Mouse (Mus musculus) heart, embryonic 14.5 days (tissue): ENCODE results near the gene Rngtt. TPM values are rescaled to one million over a fixed set of nuclear protein-coding genes. Genes with fewer than 3 reads are reported as not detected.
A peak's percentile ranks its signal among the peaks of the same experiment; 100 is the strongest.

Experiments used
- ATAC-seq: fragments of 200-750 bp; cut with Nextera tagmentation; 2 replicates; pipeline ENCODE4 v1.8.0; 2017; ENCODE audit warnings: low read depth, moderate TSS enrichment; ENCODE audit not compliant: insufficient number of reproducible peaks, insufficient read depth, low FRiP score
- H3K27ac ChIP-seq, 2 experiments: fragments of 200-500 bp in 1 of 2; fragments of 300-500 bp in 1 of 2; sonication (generic) in 1 of 2; replicated peaks in 1 of 2; 2 replicates each; pipeline ENCODE4 v1.5.1; 2012 to 2014; ENCODE audit warnings: low read depth in 2 of 2, low read length in 2 of 2, control low read depth in 1 of 2, mild to moderate bottlenecking in 1 of 2, mixed read lengths in 1 of 2; ENCODE audit not compliant: control insufficient read depth in 1 of 2, insufficient read depth in 1 of 2
- H3K27me3 ChIP-seq: fragments of 300-500 bp; sonication (generic); 2 replicates; pipeline ENCODE4 v1.6.1; 2014; ENCODE audit warnings: mild to moderate bottlenecking, low read length, control low read depth; ENCODE audit not compliant: control insufficient read depth, insufficient read depth
- H3K36me3 ChIP-seq: fragments of 300-500 bp; sonication (generic); 2 replicates; pipeline ENCODE4 v1.6.1; 2014; ENCODE audit warnings: mild to moderate bottlenecking, control low read depth, low read length, mixed read lengths; ENCODE audit not compliant: control insufficient read depth, insufficient read depth
- H3K4me1 ChIP-seq, 2 experiments: fragments of 200-500 bp in 1 of 2; fragments of 300-500 bp in 1 of 2; sonication (generic) in 1 of 2; 2 replicates each; pipeline ENCODE4 v1.6.1; 2012 to 2014; ENCODE audit warnings: low read length in 2 of 2, control low read depth in 1 of 2, mixed read lengths in 1 of 2; ENCODE audit not compliant: control insufficient read depth in 2 of 2, insufficient read depth in 2 of 2
- H3K4me2 ChIP-seq: fragments of 300-500 bp; sonication (generic); 2 replicates; pipeline ENCODE4 v1.6.1; 2014; ENCODE audit warnings: mild to moderate bottlenecking, low read length
- H3K4me3 ChIP-seq, 2 experiments: fragments of 200-500 bp in 1 of 2; fragments of 300-500 bp in 1 of 2; sonication (generic) in 1 of 2; 2 replicates each; pipeline ENCODE4 v1.5.1; 2012 to 2014; ENCODE audit warnings: low read length in 2 of 2, mild to moderate bottlenecking in 2 of 2, control low read depth in 1 of 2, low read depth in 1 of 2, moderate library complexity in 1 of 2; ENCODE audit not compliant: control insufficient read depth in 1 of 2, insufficient read depth in 1 of 2
- H3K9ac ChIP-seq: fragments of 300-500 bp; sonication (generic); 2 replicates; pipeline ENCODE4 v1.6.1; 2014; ENCODE audit warnings: mild to moderate bottlenecking, low read length
- H3K9me3 ChIP-seq: fragments of 300-500 bp; sonication (generic); 2 replicates; pipeline ENCODE4 v1.6.1; 2016; ENCODE audit warnings: low read length, control low read depth; ENCODE audit not compliant: control insufficient read depth
- WGBS: fragments of 180-500 bp; shearing (Covaris S2); extraction: QIAGEN DNeasy Blood & Tissue Kit; methylation state at CpG from one replicate; pipeline ENCODE4 v1.1.7; 2014; 5-methylcytosine and 5-hydroxymethylcytosine counted together
- polyA plus RNA-seq: library from polyadenylated mRNA; unstranded; fragments of >200 nt; fragmentation: Nextera tagmentation; extraction: Ambion mirVana; gene quantifications from 2 replicates; pipeline ENCODE4 v1.2.1, GENCODE M21; 2014

Gene Rngtt
- polyA plus RNA-seq, 1 experiment from 2014 or later, result 14.2 TPM

- Histone ChIP-seq H3K4me2 (no peak overlapping the region), H3K4me3 (no peak overlapping the region), H3K36me3 (no peaks in the 10 kb centered on the region), H3K9ac (no peak overlapping the region), H3K4me1 (peaks cover 0 to 2% of the 10 kb centered on the region in 2 experiments; a peak in 1 of 4 replicates), H3K27me3 (no peaks in the 10 kb centered on the region), H3K27ac (no peak overlapping the region), H3K9me3 (no peaks in the 10 kb centered on the region)
- ATAC-seq, result no peak
- 63% methylated on average over 3 of the region's 3 CpGs for WGBS
Measured at GRCm38 (mm10) chr4:33273437-33273836, 36.7 kb upstream of the Rngtt start.

- no peaks in the 10 kb centered on the region for H3K9me3 ChIP-seq
- H3K9ac ChIP-seq, result no peak overlapping the region
- WGBS, result 63% methylated on average over 3 of the region's 3 CpGs
- H3K27ac ChIP-seq, result no peak overlapping the region
- no peaks in the 10 kb centered on the region for H3K27me3 ChIP-seq
- no peak overlapping the region for H3K4me3 ChIP-seq
- ATAC-seq, result no peak
- H3K4me1 ChIP-seq, result no peaks in the 10 kb centered on the region
- H3K4me2 ChIP-seq, result no peak overlapping the region
- no peaks in the 10 kb centered on the region for H3K36me3 ChIP-seq
Measured at GRCm38 (mm10) chr4:33281891-33282685, 28.0 kb upstream of the Rngtt start.

- H3K27ac ChIP-seq, result no peak overlapping the region
- no peak overlapping the region for H3K9ac ChIP-seq
- no peak overlapping the region for H3K4me3 ChIP-seq
- 55% methylated on average over 5 of the region's 5 CpGs for WGBS
- no peaks in the 10 kb centered on the region for H3K4me1 ChIP-seq
- H3K27me3 ChIP-seq, result no peaks in the 10 kb centered on the region
- H3K9me3 ChIP-seq, result no peaks in the 10 kb centered on the region
- ATAC-seq, result no peak
- no peaks in the 10 kb centered on the region for H3K36me3 ChIP-seq
- H3K4me2 ChIP-seq, result no peak overlapping the region
Measured at GRCm38 (mm10) chr4:33284083-33284880, 25.8 kb upstream of the Rngtt start.

GRCm38 (mm10) chr4:33285448-33285847 lies 24.7 kb upstream of the Rngtt start:
- 80% methylated on average over 8 of the region's 8 CpGs for WGBS
- no peaks in the 10 kb centered on the region for H3K9me3 ChIP-seq
- no peaks in the 10 kb centered on the region for H3K27me3 ChIP-seq
- ATAC-seq, result no peak
- H3K36me3 ChIP-seq, result no peaks in the 10 kb centered on the region
- H3K4me1 ChIP-seq, result no peaks in the 10 kb centered on the region
- H3K9ac ChIP-seq, result no peak overlapping the region
- no peak overlapping the region for H3K27ac ChIP-seq
- no peak overlapping the region for H3K4me3 ChIP-seq
- H3K4me2 ChIP-seq, result no peak overlapping the region

- Histone ChIP-seq H3K27ac (no peak overlapping the region), H3K4me3 (no peak overlapping the region), H3K4me1 (no peaks in the 10 kb centered on the region; a peak in 1 of 4 replicates), H3K36me3 (no peaks in the 10 kb centered on the region), H3K4me2 (peak overlapping the region; percentile 2; the same call in 1 of the 2 replicates), H3K9ac (no peak overlapping the region), H3K9me3 (no peaks in the 10 kb centered on the region), H3K27me3 (no peaks in the 10 kb centered on the region)
- no peak for ATAC-seq
- WGBS, result 76% methylated on average over 12 of the region's 12 CpGs
Measured at GRCm38 (mm10) chr4:33289106-33289650, 20.9 kb upstream of the Rngtt start.

GRCm38 (mm10) chr4:33290002-33290401 lies 20.1 kb upstream of the Rngtt start, which contains the start of gene Pnrc1:
Pnrc1 (minus strand) TSS chr4:33290163.
- Histone ChIP-seq H3K4me1 (no peaks in the 10 kb centered on the region; a peak in 1 of 4 replicates), H3K9me3 (no peaks in the 10 kb centered on the region), H3K4me3 (no peak within 1 kb of the TSS; a peak in 1 of 4 replicates), H3K27ac (no peak within 1 kb of the TSS), H3K9ac (no peak within 1 kb of the TSS), H3K27me3 (no peaks in the 10 kb centered on the region), H3K36me3 (no peaks in the 10 kb centered on the region), H3K4me2 (peak within 1 kb of the TSS; percentile 2)
- no peak; the same call in 1 of the 2 replicates for ATAC-seq
- 43% methylated on average over 3 of the region's 3 CpGs for WGBS

- Histone ChIP-seq H3K9ac (no peak overlapping the region), H3K27me3 (no peaks in the 10 kb centered on the region), H3K4me1 (no peaks in the 10 kb centered on the region; a peak in 1 of 4 replicates), H3K36me3 (no peaks in the 10 kb centered on the region), H3K27ac (no peak overlapping the region), H3K4me2 (no peak overlapping the region), H3K9me3 (no peaks in the 10 kb centered on the region), H3K4me3 (no peak overlapping the region)
- WGBS, result 60% methylated on average over 4 of the region's 4 CpGs
- ATAC-seq, result no peak
Measured at GRCm38 (mm10) chr4:33290878-33291277, 19.2 kb upstream of the Rngtt start.
